Mouse (Mus musculus) stomach, postnatal 0 days (tissue): Measurements from ENCODE around the gene Thap8. TPM values are rescaled to one million over a fixed set of nuclear protein-coding genes. Genes with fewer than 3 reads are reported as not detected.
A peak's percentile ranks its signal among the peaks of the same experiment; 100 is the strongest.

ENCODE experiments used
- ATAC-seq: fragments of 200-750 bp; cut with Nextera tagmentation; 2 replicates; pipeline ENCODE4 v1.8.0; 2017; ENCODE audit not compliant: low FRiP score, low TSS enrichment
- DNase-seq: peaks from one replicate; pipeline ENCODE4 v3.0.0-alpha.2; 2016; ENCODE audit warnings: low spot score
- H3K27ac ChIP-seq: fragments of 300-500 bp; sonication (generic); replicated peaks from 2 replicates; pipeline ENCODE4 v1.5.1; 2014; ENCODE audit warnings: mild to moderate bottlenecking, control low read depth
- H3K27me3 ChIP-seq: fragments of 300-500 bp; sonication (generic); 2 replicates; pipeline ENCODE4 v1.6.1; 2014; ENCODE audit warnings: low read length; ENCODE audit not compliant: control insufficient read depth, insufficient read depth
- H3K36me3 ChIP-seq: fragments of 300-500 bp; sonication (generic); 2 replicates; pipeline ENCODE4 v1.6.1; 2014; ENCODE audit warnings: low read length, mixed read lengths; ENCODE audit not compliant: control insufficient read depth, insufficient read depth
- H3K4me1 ChIP-seq: fragments of 300-500 bp; sonication (generic); replicated peaks from 2 replicates; pipeline ENCODE4 v1.6.1; 2014; ENCODE audit warnings: antibody characterized with exemption; ENCODE audit not compliant: control insufficient read depth, insufficient read depth
- H3K4me2 ChIP-seq: fragments of 300-500 bp; sonication (generic); replicated peaks from 2 replicates; pipeline ENCODE4 v1.6.1; 2014; ENCODE audit warnings: low read depth, mild to moderate bottlenecking, control low read depth, moderate library complexity
- H3K4me3 ChIP-seq: fragments of 300-500 bp; sonication (generic); 2 replicates; pipeline ENCODE4 v1.5.1; 2014; ENCODE audit warnings: low read depth, low read length, control low read depth
- H3K9ac ChIP-seq: fragments of 300-500 bp; sonication (generic); 2 replicates; pipeline ENCODE4 v1.6.1; 2014; ENCODE audit warnings: mild to moderate bottlenecking, low read length, control low read depth, mixed read lengths
- H3K9me3 ChIP-seq: fragments of 300-500 bp; sonication (generic); 2 replicates; pipeline ENCODE4 v1.6.1; 2016; ENCODE audit warnings: low read length; ENCODE audit not compliant: control insufficient read depth
- CTCF ChIP-seq: IDR thresholded peaks from 2 replicates; pipeline ENCODE4 v1.5.1; 2016; ENCODE audit warnings: antibody characterized with exemption, low read depth, mild to moderate bottlenecking, moderate library complexity
- EP300 ChIP-seq: optimal IDR thresholded peaks from 2 replicates; pipeline ENCODE3; 2016; ENCODE audit warnings: antibody characterized with exemption
- WGBS: fragments of 180-500 bp; shearing (Covaris S2); extraction: QIAGEN DNeasy Blood & Tissue Kit; methylation state at CpG from one replicate; pipeline ENCODE4 v1.1.7; 2014; 5-methylcytosine and 5-hydroxymethylcytosine counted together
- polyA plus RNA-seq: library from polyadenylated mRNA; unstranded; fragments of >200 nt; fragmentation: Nextera tagmentation; extraction: Ambion mirVana; gene quantifications from 2 replicates; pipeline ENCODE4 v1.2.1, GENCODE M21; 2015

The Thap8 gene
- polyA plus RNA-seq, 1 experiment from 2014 or later, result 0.38 TPM

GRCm38 (mm10) chr7:30336384-30336783 is 56.5 kb downstream of the Thap8 start:
- H3K9ac ChIP-seq, result no peak overlapping the region
- ATAC-seq (peak; percentile 58; the same call in 1 of the 2 replicates), DNase-seq (peak; percentile 92)
- no peaks in the 10 kb centered on the region for H3K9me3 ChIP-seq
- 2% methylated on average over 9 of the region's 9 CpGs for WGBS
- no peaks in the 10 kb centered on the region for H3K36me3 ChIP-seq
- TF ChIP-seq EP300 (no peak), CTCF (peak; percentile 97)
- H3K27ac ChIP-seq, result no peak overlapping the region
- no peaks in the 10 kb centered on the region for H3K4me1 ChIP-seq
- 0 out of 2 replicates have a peak, but pooled peaks cover 3% of the 10 kb centered on the region for H3K27me3 ChIP-seq
- no peak overlapping the region for H3K4me3 ChIP-seq
- H3K4me2 ChIP-seq, result no peak overlapping the region

DNA sequence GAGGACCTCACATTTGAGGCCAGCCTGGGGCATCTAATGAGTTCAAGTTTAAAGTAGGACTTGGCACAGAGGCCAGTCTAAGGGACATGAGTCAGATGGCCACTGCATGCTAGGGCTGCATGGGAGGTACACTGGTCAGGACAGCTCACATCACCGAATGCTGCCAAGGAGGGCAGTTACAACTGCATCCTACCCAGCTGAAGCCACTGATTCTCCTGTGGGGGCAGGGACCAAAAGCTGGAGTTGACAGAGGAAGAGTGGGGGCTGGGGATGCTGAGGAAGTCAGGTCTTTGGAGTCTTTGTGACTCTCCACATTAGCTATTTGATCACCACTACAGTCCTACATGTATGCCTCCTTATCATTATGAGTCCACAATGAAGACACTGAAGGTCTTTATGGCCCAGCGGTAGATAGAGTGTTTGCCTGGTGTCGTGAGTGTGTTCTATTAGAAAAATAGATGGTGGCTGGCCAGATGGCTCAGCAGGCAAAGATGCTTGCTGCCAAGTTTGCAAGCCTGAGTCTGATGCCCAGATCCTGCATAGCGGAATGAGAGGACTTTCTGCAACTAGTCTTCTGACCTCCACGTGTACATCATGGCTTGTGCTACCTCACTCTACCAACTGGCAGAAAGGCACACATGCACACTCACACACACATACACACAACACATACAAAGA is 59.7 kb downstream of the Thap8 start:
- 65% methylated on average over 5 of the region's 5 CpGs for WGBS
- no peaks in the 10 kb centered on the region for H3K36me3 ChIP-seq
- H3K4me3 ChIP-seq, result no peak overlapping the region
- no peak overlapping the region for H3K27ac ChIP-seq
- 0 out of 2 replicates have a peak, but pooled peaks cover 3% of the 10 kb centered on the region for H3K27me3 ChIP-seq
- DNase-seq, result no peak
- no peak overlapping the region for H3K9ac ChIP-seq
- TF ChIP-seq EP300, result no peak
- TF ChIP-seq CTCF, result no peak
- H3K4me2 ChIP-seq, result no peak overlapping the region
- no peaks in the 10 kb centered on the region for H3K9me3 ChIP-seq
- no peak for ATAC-seq
- H3K4me1 ChIP-seq, result no peaks in the 10 kb centered on the region

Other genes with a start within 250 kb of the Thap8 start
- gene Zfp14, start 228.7 kb upstream of the Thap8 start, polyA plus RNA-seq, result 1.6 and 1.8 TPM in 2 replicates
- gene Zfp82, start 207.2 kb upstream of the Thap8 start, polyA plus RNA-seq, result 1.9 and 2.1 TPM in 2 replicates
- 0.36 and 0.38 TPM in 2 replicates for gene Gm26920, start 189.7 kb upstream of the Thap8 start, polyA plus RNA-seq
- 3.4 and 3.8 TPM in 2 replicates for gene Zfp566, start 189.6 kb upstream of the Thap8 start, polyA plus RNA-seq
- gene Zfp260, start 185.3 kb upstream of the Thap8 start, polyA plus RNA-seq, result 44.6 and 44.8 TPM in 2 replicates
- gene Zfp382, start 158.2 kb upstream of the Thap8 start, polyA plus RNA-seq, result 2.4 and 3.0 TPM in 2 replicates
- 4.2 and 5.4 TPM in 2 replicates for gene Zfp146, start 110.3 kb upstream of the Thap8 start, polyA plus RNA-seq
- gene Cox7a1, start 96.0 kb upstream of the Thap8 start, polyA plus RNA-seq, result 38.8 and 40.7 TPM in 2 replicates
- gene Capns1, start 81.3 kb upstream of the Thap8 start, polyA plus RNA-seq, result 94.5 and 96.8 TPM in 2 replicates
- 98.2 and 106 TPM in 2 replicates for gene Polr2i, start 48.1 kb upstream of the Thap8 start, polyA plus RNA-seq
- gene Tbcb, start 47.8 kb upstream of the Thap8 start, polyA plus RNA-seq, result 149 and 153 TPM in 2 replicates
- gene Ovol3, start 44.4 kb upstream of the Thap8 start, polyA plus RNA-seq, result not detected in 2 replicates
- gene Wdr62, start 325 bp downstream of the Thap8 start, polyA plus RNA-seq, result 2.4 TPM in 2 replicates
- 9.6 and 10.2 TPM in 2 replicates for gene Clip3, start 11.6 kb downstream of the Thap8 start, polyA plus RNA-seq
- gene Alkbh6, start 28.6 kb downstream of the Thap8 start, polyA plus RNA-seq, result 55.4 and 58.8 TPM in 2 replicates
- gene Syne4, start 34.7 kb downstream of the Thap8 start, polyA plus RNA-seq, result 13.5 and 14.2 TPM in 2 replicates
- gene E130208F15Rik, start 41.6 kb downstream of the Thap8 start, polyA plus RNA-seq, result not detected in 2 replicates
- 19.1 and 20.2 TPM in 2 replicates for gene Sdhaf1, start 43.8 kb downstream of the Thap8 start, polyA plus RNA-seq
- gene Lrfn3, start 82.7 kb downstream of the Thap8 start, polyA plus RNA-seq, result 2.9 and 3.3 TPM in 2 replicates
- 66.6 and 71.0 TPM in 2 replicates for gene Tyrobp, start 133.7 kb downstream of the Thap8 start, polyA plus RNA-seq
- gene Hcst, start 139.8 kb downstream of the Thap8 start, polyA plus RNA-seq, result 3.2 and 3.7 TPM in 2 replicates
- gene Nfkbid, start 141.6 kb downstream of the Thap8 start, polyA plus RNA-seq, result 1.1 TPM in 2 replicates
- 21.7 and 24.1 TPM in 2 replicates for gene Aplp1, start 165.4 kb downstream of the Thap8 start, polyA plus RNA-seq
- gene Kirrel2, start 177.6 kb downstream of the Thap8 start, polyA plus RNA-seq, result 0.18 TPM in 2 replicates
- gene Nphs1, start 178.2 kb downstream of the Thap8 start, polyA plus RNA-seq, result 0.16 and 0.25 TPM in 2 replicates
- 0.42 and 0.68 TPM in 2 replicates for gene Prodh2, start 213.5 kb downstream of the Thap8 start, polyA plus RNA-seq